Mouse (Mus musculus): ENCODE results near the gene Kazn. TPM values are rescaled to one million over a fixed set of nuclear protein-coding genes. Genes with fewer than 3 reads are reported as not detected.
A peak's percentile ranks its signal among the peaks of the same experiment; 100 is the strongest.

The Kazn gene
- polyA plus RNA-seq, 1 experiment from 2014 or later: 17.9 TPM

DNA sequence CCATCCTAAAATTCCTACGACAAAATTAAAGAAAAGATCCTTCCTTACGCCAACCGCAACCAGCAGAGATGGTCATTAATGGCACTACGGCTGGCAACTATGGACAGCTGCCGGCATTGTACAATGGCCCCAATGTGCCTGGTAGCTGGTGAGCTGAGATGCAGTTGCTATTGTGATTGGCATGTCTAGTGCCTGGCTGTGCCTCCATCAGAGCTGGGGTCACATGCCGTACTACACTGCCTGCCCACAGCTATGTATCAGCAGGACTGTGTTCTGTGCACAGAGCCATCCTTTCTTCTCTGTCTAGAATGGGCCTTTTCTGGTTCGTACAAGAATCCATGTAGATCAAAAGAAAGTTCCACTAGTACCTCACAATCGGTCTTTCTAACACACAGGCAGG is 49.2 kb downstream of the Kazn start:
- H3K27me3 ChIP-seq (ENCODE audit: control insufficient read depth, insufficient read depth, low read length): no peaks in the 10 kb centered on the region
- 86% methylated on average over 8 of the region's 8 CpGs for WGBS
- no peak overlapping the region for H3K27ac ChIP-seq (ENCODE audit: low read depth, low read length)
- H3K36me3 ChIP-seq (ENCODE audit: control insufficient read depth, insufficient read depth, low read length): no peaks in the 10 kb centered on the region
- no peak for ATAC-seq (ENCODE audit: low read depth)
- H3K4me3 ChIP-seq (ENCODE audit: low read depth, low read length): no peak overlapping the region
- no peak overlapping the region for H3K9ac ChIP-seq (replicated peaks; ENCODE audit: low read depth, low read length)
- no peak overlapping the region for H3K4me2 ChIP-seq (ENCODE audit: low read depth, low read length)
- H3K9me3 ChIP-seq (ENCODE audit: control insufficient read depth, low read length): no peaks in the 10 kb centered on the region
- 0 out of 2 replicates have a peak, but pooled peaks cover 2% of the 10 kb centered on the region for H3K4me1 ChIP-seq (ENCODE audit: control insufficient read depth, insufficient read depth, low read length)

DNA sequence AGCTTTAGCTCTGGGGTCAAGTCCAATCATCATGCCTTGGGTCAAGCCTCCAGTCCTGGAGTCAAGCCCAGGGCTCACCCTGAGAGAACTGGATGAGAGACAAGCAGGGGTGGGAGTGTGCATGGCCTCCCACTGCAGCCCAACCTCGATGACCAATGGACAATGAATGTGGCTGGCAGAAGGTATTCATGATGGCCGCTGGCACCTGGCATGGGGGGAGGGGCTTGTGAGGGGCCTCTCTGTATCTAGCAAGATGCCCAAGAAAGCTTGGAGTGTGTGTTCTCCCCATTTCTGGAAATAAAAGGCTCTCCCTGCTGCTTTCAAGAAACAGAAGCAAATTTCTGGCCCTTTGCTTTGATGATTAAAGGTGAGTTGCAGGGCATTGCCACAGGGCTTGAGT is 50.7 kb downstream of the Kazn start:
- Histone ChIP-seq H3K27me3 (ENCODE audit: control insufficient read depth, insufficient read depth, low read length) (no peaks in the 10 kb centered on the region), H3K9me3 (ENCODE audit: control insufficient read depth, low read length) (no peaks in the 10 kb centered on the region), H3K27ac (ENCODE audit: low read depth, low read length) (no peak overlapping the region), H3K4me2 (ENCODE audit: low read depth, low read length) (no peak overlapping the region), H3K36me3 (ENCODE audit: control insufficient read depth, insufficient read depth, low read length) (no peaks in the 10 kb centered on the region), H3K4me1 (ENCODE audit: control insufficient read depth, insufficient read depth, low read length) (0 out of 2 replicates have a peak, but pooled peaks cover 2% of the 10 kb centered on the region), H3K9ac (replicated peaks; ENCODE audit: low read depth, low read length) (no peak overlapping the region), H3K4me3 (ENCODE audit: low read depth, low read length) (no peak overlapping the region)
- 81% methylated on average over 2 of the region's 2 CpGs for WGBS
- ATAC-seq (ENCODE audit: low read depth): no peak

DNA sequence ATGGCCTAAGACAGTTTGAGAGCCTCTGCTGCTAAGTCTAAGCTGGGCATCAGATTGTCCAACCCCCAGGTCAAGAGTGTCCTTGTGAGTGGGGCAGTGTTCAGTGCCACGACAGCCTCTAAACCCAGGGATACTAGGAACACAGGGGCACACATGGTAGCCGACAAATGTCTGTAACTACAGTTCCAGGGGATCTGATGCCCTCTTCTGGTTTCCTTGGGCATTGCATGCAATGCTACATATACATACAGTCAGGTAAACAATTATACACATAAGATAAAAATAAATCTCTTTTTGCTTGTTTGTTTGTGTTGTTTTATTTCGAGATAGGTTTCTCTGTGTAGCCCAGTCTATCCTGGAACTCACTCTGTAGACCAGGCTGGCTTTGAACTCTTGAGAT is 53.0 kb downstream of the Kazn start:
- Histone ChIP-seq H3K36me3 (ENCODE audit: control insufficient read depth, insufficient read depth, low read length) (no peaks in the 10 kb centered on the region), H3K9ac (replicated peaks; ENCODE audit: low read depth, low read length) (no peak overlapping the region), H3K9me3 (ENCODE audit: control insufficient read depth, low read length) (no peaks in the 10 kb centered on the region), H3K4me1 (ENCODE audit: control insufficient read depth, insufficient read depth, low read length) (0 out of 2 replicates have a peak, but pooled peaks cover 2% of the 10 kb centered on the region), H3K4me2 (ENCODE audit: low read depth, low read length) (no peak overlapping the region), H3K27ac (ENCODE audit: low read depth, low read length) (no peak overlapping the region), H3K4me3 (ENCODE audit: low read depth, low read length) (no peak overlapping the region), H3K27me3 (ENCODE audit: control insufficient read depth, insufficient read depth, low read length) (no peaks in the 10 kb centered on the region)
- ATAC-seq (ENCODE audit: low read depth): no peak
- WGBS: 95% methylated on average over 3 of the region's 3 CpGs

DNA sequence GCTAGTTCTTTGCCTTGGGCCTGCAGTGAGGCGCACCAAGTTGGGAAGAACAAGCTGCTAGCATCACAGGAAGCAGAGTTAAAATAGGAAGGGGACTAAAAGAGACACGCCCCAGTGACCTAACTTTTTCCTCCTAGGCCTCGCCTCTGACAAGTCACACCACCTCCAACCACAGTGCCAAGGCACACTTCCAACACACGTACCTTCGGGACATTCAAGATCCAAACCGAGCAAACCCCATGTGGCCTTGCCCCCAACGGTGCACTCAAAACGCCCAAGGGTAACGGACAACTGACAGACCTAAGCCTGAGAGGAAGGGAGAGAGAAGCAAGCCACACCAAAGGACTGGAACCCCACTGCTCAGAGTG is 53.7 kb downstream of the Kazn start:
- Histone ChIP-seq H3K4me2 (ENCODE audit: low read depth, low read length) (no peak overlapping the region), H3K9me3 (ENCODE audit: control insufficient read depth, low read length) (no peaks in the 10 kb centered on the region), H3K36me3 (ENCODE audit: control insufficient read depth, insufficient read depth, low read length) (no peaks in the 10 kb centered on the region), H3K27ac (ENCODE audit: low read depth, low read length) (no peak overlapping the region), H3K9ac (replicated peaks; ENCODE audit: low read depth, low read length) (no peak overlapping the region), H3K4me3 (ENCODE audit: low read depth, low read length) (no peak overlapping the region), H3K4me1 (ENCODE audit: control insufficient read depth, insufficient read depth, low read length) (peaks cover 3% of the 10 kb centered on the region; the same call in 1 of the 2 replicates), H3K27me3 (ENCODE audit: control insufficient read depth, insufficient read depth, low read length) (no peaks in the 10 kb centered on the region)
- ATAC-seq (ENCODE audit: low read depth): no peak
- 94% methylated on average over 9 of the region's 9 CpGs for WGBS

DNA sequence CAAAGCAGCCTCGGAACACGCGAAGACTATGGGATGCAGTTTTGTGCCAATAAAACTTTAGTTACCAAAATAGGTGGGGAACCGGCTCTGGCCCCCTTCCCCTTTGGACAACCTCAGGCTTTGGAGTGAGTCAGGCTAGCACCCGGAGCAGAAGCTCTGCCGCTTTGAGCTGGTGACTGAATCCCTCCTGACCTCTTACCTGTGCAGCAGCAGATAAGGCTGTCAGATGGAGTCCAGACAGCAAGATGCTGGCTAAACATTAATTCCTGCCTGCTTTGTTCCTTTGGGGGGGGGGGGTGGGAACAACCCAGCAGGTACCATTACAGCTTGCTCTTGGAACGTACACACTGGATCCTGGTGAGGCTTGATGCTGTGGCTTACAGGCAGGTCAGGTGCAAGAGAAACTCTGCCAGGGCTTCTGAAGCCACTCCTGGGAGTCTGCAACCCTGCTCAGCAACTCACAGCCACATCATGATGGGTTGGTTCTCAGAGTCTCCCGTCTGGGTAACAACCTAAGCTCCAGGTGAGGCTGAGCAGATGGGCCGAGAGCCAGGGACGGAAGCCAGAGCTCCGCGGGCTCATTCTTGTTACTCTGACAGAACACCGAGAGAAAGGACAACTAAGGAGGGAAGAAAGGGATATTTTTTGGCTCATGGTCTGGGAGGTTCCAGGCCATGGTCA is 54.2 kb downstream of the Kazn start:
- no peak overlapping the region for H3K9ac ChIP-seq (replicated peaks; ENCODE audit: low read depth, low read length)
- 94% methylated on average over 13 of the region's 13 CpGs for WGBS
- no peak for ATAC-seq (ENCODE audit: low read depth)

DNA sequence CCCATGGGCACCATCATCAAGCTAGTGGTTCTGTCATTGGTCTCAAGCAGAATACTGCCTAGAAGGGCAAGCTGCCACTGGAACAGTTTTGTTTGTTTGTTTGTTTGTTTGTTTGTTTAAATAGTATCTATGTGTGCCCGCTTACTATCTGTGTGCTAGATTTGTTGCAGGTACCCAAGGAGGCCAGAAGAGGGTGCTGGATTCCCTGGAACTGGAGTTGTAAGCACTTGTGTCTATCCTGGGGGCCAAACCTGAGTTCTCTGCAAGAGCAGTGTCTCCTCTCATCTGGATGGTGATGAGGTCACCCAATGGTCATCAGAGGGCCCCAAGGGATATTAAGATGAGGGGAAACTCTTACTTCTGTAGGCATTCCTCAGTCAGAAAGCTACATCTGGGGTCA is 55.6 kb downstream of the Kazn start:
- WGBS: 94% methylated on average over 1 of the region's 1 CpGs
- no peak for ATAC-seq (ENCODE audit: low read depth)
- Histone ChIP-seq H3K27me3 (ENCODE audit: control insufficient read depth, insufficient read depth, low read length) (no peaks in the 10 kb centered on the region), H3K27ac (ENCODE audit: low read depth, low read length) (no peak overlapping the region), H3K36me3 (ENCODE audit: control insufficient read depth, insufficient read depth, low read length) (no peaks in the 10 kb centered on the region), H3K9me3 (ENCODE audit: control insufficient read depth, low read length) (no peaks in the 10 kb centered on the region), H3K4me1 (ENCODE audit: control insufficient read depth, insufficient read depth, low read length) (peaks cover 7% of the 10 kb centered on the region; the same call in 1 of the 2 replicates), H3K4me3 (ENCODE audit: low read depth, low read length) (no peak overlapping the region), H3K9ac (replicated peaks; ENCODE audit: low read depth, low read length) (no peak overlapping the region), H3K4me2 (ENCODE audit: low read depth, low read length) (no peak overlapping the region)

More for the DNA sequence above, 54.2 kb downstream of the Kazn start:
- H3K4me1 ChIP-seq (ENCODE audit: control insufficient read depth, insufficient read depth, low read length): peaks cover 5% of the 10 kb centered on the region; the same call in 1 of the 2 replicates
- H3K4me3 ChIP-seq (ENCODE audit: low read depth, low read length): no peak overlapping the region
- H3K4me2 ChIP-seq (ENCODE audit: low read depth, low read length): no peak overlapping the region
- no peaks in the 10 kb centered on the region for H3K36me3 ChIP-seq (ENCODE audit: control insufficient read depth, insufficient read depth, low read length)
- no peaks in the 10 kb centered on the region for H3K27me3 ChIP-seq (ENCODE audit: control insufficient read depth, insufficient read depth, low read length)
- H3K27ac ChIP-seq (ENCODE audit: low read depth, low read length): no peak overlapping the region
- H3K9me3 ChIP-seq (ENCODE audit: control insufficient read depth, low read length): no peaks in the 10 kb centered on the region

DNA sequence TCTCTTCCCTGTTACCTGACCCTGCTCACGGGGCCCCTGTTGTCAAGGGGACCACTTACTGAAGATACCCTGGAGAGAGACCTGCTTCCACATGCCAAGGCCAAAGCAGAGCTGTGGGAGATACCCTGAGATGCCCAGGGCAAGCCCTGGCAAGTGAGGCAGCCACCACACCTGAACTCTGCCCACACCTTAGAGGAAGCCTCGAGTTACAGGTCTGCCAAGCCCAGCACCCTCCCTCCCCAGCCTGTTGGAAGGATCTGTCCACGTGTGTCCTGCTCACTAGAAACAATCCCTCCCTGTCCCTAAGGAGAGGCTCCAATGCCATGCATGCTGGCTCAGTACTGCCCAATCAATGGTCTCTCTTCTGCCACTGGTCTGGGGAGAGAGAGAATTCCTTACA is 56.2 kb downstream of the Kazn start:
- H3K4me3 ChIP-seq (ENCODE audit: low read depth, low read length): no peak overlapping the region
- no peak overlapping the region for H3K9ac ChIP-seq (replicated peaks; ENCODE audit: low read depth, low read length)
- H3K4me2 ChIP-seq (ENCODE audit: low read depth, low read length): no peak overlapping the region
- peaks cover 7% of the 10 kb centered on the region; the same call in 1 of the 2 replicates for H3K4me1 ChIP-seq (ENCODE audit: control insufficient read depth, insufficient read depth, low read length)
- ATAC-seq (ENCODE audit: low read depth): no peak
- H3K36me3 ChIP-seq (ENCODE audit: control insufficient read depth, insufficient read depth, low read length): no peaks in the 10 kb centered on the region
- no peaks in the 10 kb centered on the region for H3K27me3 ChIP-seq (ENCODE audit: control insufficient read depth, insufficient read depth, low read length)
- 65% methylated on average over 3 of the region's 3 CpGs for whole genome bisulfite sequencing
- H3K27ac ChIP-seq (ENCODE audit: low read depth, low read length): no peak overlapping the region
- H3K9me3 ChIP-seq (ENCODE audit: control insufficient read depth, low read length): no peaks in the 10 kb centered on the region

DNA sequence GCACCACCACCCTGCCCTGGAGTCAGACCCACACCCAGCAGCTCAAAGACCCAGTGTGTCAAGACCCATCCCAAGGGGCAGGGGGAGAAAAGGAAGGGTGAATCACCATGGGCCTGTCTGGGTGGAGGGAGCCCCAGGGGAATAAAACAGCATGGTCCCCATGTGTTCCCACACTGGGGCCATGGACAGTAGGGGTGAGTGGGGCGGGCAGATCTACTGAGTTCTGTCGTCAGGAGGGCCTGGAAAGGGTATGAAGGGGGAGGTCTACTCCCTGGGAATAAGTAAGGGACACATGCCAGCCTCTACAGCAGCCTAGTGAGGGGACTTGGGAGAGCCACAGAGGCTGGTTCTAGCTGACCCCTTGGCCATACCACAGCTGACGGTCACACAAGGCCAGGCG is 57.6 kb downstream of the Kazn start:
- peaks cover 5% of the 10 kb centered on the region; the same call in 1 of the 2 replicates for H3K4me1 ChIP-seq (ENCODE audit: control insufficient read depth, insufficient read depth, low read length)
- H3K4me3 ChIP-seq (ENCODE audit: low read depth, low read length): no peak overlapping the region
- no peaks in the 10 kb centered on the region for H3K9me3 ChIP-seq (ENCODE audit: control insufficient read depth, low read length)
- no peak overlapping the region for H3K27ac ChIP-seq (ENCODE audit: low read depth, low read length)
- no peak for ATAC-seq (ENCODE audit: low read depth)
- no peak overlapping the region for H3K4me2 ChIP-seq (ENCODE audit: low read depth, low read length)
- H3K9ac ChIP-seq (replicated peaks; ENCODE audit: low read depth, low read length): no peak overlapping the region
- H3K36me3 ChIP-seq (ENCODE audit: control insufficient read depth, insufficient read depth, low read length): no peaks in the 10 kb centered on the region
- no peaks in the 10 kb centered on the region for H3K27me3 ChIP-seq (ENCODE audit: control insufficient read depth, insufficient read depth, low read length)
- WGBS: 77% methylated on average over 4 of the region's 4 CpGs

DNA sequence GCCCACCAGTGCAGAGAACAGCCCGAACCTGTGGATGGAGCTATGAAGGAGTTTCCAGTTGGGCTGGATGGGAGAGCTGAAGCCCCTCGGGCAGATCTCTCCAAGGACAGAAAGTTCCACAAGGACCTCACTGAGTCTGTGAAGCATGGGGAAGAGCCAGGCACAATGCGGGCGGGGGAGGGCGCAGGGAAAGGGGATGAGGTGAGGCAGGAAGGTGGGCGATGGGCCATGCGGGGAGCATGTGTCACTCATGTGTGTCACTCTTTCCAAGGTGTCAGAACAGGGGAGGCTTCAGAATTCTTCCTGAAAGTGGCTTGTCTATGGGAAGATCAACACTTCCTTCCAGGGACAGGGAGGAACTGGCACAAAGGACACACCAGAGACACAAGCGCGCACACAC is 58.3 kb downstream of the Kazn start:
- Histone ChIP-seq H3K27ac (ENCODE audit: low read depth, low read length) (0 out of 2 replicates have a peak overlapping the region, but pooled peaks have one; percentile 34), H3K4me1 (ENCODE audit: control insufficient read depth, insufficient read depth, low read length) (peaks cover 5% of the 10 kb centered on the region; the same call in 1 of the 2 replicates), H3K4me2 (ENCODE audit: low read depth, low read length) (no peak overlapping the region), H3K9me3 (ENCODE audit: control insufficient read depth, low read length) (no peaks in the 10 kb centered on the region), H3K9ac (replicated peaks; ENCODE audit: low read depth, low read length) (no peak overlapping the region), H3K4me3 (ENCODE audit: low read depth, low read length) (no peak overlapping the region), H3K27me3 (ENCODE audit: control insufficient read depth, insufficient read depth, low read length) (no peaks in the 10 kb centered on the region), H3K36me3 (ENCODE audit: control insufficient read depth, insufficient read depth, low read length) (no peaks in the 10 kb centered on the region)
- no peak for ATAC-seq (ENCODE audit: low read depth)
- 91% methylated on average over 9 of the region's 9 CpGs for WGBS

All from neural tube, embryonic 14.5 days (tissue).